Mouse (Mus musculus) layer of hippocampus, postnatal 10 days (tissue): ENCODE measurements at regions not wholly inside any gene's neighbourhood (a gene's known extent, or its start where the extent isn't known, plus 50 kb on each side); places are given as distances from the start of the nearest gene placed in this dataset.

Experiments
- DNase-seq, 2 experiments: peaks; one replicate each; pipeline ENCODE4 v3.0.0; 2021; ENCODE audit warnings: low spot score in 2 of 2

GRCm38 (mm10) chr2:171348156-171348555 is 616.5 kb downstream of the Dok5 start:
- no peak for DNase-seq

- DNase-seq: no peak
Measured at GRCm38 (mm10) chr2:171333816-171334757, 602.5 kb downstream of the Dok5 start.

- DNase-seq: no peak
Measured at GRCm38 (mm10) chr2:171332826-171333225, 601.2 kb downstream of the Dok5 start.

GRCm38 (mm10) chr2:171331529-171331928 is 599.9 kb downstream of the Dok5 start:
- DNase-seq: no peak

- no peak for DNase-seq
Measured at GRCm38 (mm10) chr2:171326909-171327308, 595.3 kb downstream of the Dok5 start.

GRCm38 (mm10) chr2:171308486-171308885 is 576.9 kb downstream of the Dok5 start:
- no peak for DNase-seq

GRCm38 (mm10) chr2:171306000-171306399 is 574.4 kb downstream of the Dok5 start:
- DNase-seq: no peak

- no peak for DNase-seq
Measured at GRCm38 (mm10) chr2:171298519-171298918, 566.9 kb downstream of the Dok5 start.

GRCm38 (mm10) chr2:171295603-171296002 is 564.0 kb downstream of the Dok5 start:
- no peak for DNase-seq

- DNase-seq: peak; percentile 11 to 33
Measured at GRCm38 (mm10) chr2:171292579-171292978, 561.0 kb downstream of the Dok5 start.

- DNase-seq: no peak
Measured at GRCm38 (mm10) chr2:171285719-171286394, 554.2 kb downstream of the Dok5 start.

GRCm38 (mm10) chr2:171280132-171280531 is 548.5 kb downstream of the Dok5 start:
- no peak for DNase-seq

- DNase-seq: no peak
Measured at GRCm38 (mm10) chr2:171279319-171279718, 547.7 kb downstream of the Dok5 start.

GRCm38 (mm10) chr2:171253194-171253593 is 521.6 kb downstream of the Dok5 start:
- DNase-seq: no peak

- no peak for DNase-seq
Measured at GRCm38 (mm10) chr2:171245391-171245790, 513.8 kb downstream of the Dok5 start.

GRCm38 (mm10) chr2:171242356-171242755 is 510.7 kb downstream of the Dok5 start:
- DNase-seq: no peak

GRCm38 (mm10) chr2:171237276-171237960 is 505.8 kb downstream of the Dok5 start:
- DNase-seq: peak; percentile 24 to 36

- DNase-seq: no peak
Measured at GRCm38 (mm10) chr2:171232812-171233211, 501.2 kb downstream of the Dok5 start.

- no peak for DNase-seq
Measured at GRCm38 (mm10) chr2:171231288-171232050, 499.9 kb downstream of the Dok5 start.

- DNase-seq: no peak
Measured at GRCm38 (mm10) chr2:171230536-171230935, 498.9 kb downstream of the Dok5 start.

GRCm38 (mm10) chr2:171228229-171228628 is 496.6 kb downstream of the Dok5 start:
- no peak for DNase-seq
